7 mouse cellular contexts compared by ENCODE assay signal in the genomic region with DNA sequence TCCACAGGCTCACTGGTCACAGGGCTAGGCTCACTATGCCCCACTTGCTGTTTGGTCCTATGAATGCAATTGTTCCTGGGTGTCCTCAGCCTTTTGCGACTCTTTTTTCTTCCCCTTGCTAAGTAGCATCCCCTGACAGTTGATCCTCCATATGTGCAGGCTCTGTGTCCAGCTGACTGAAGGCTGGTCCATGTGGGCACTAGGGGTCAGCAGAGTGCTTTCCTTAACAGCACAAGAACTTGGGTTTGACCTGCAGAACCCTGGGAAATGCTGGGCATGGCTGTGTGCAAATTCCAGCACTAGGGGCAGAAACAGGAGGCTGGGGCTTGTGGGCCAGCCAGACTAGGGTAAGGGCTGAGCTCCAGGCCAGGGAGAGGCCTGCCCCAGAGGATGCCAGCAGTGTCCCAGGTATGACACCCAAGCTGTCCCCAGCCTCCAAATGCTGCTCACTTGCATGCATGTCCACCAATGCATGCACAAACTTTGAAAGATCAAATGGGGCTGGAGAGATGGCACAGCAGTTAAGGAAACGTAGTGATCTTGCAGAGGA. TPM values are rescaled to one million over a fixed set of nuclear protein-coding genes. Genes with fewer than 3 reads are reported as not detected.
A peak's percentile ranks its signal among the peaks of the same experiment; 100 is the strongest.
DNase-seq lines count a peak whose midpoint lies in the region; ATAC-seq and TF ChIP-seq lines count a peak whose summit lies in the region.
"Not testable (repeated sequence)": the region's sequence is repeated elsewhere in the genome, so short reads cannot be mapped to it uniquely, and the experiment has no call there.

No protein-coding gene starts in this region.

- TF ChIP-seq POLR2A in cortical plate, adult 2 months (IDR thresholded peaks at IDR 0.05; ENCODE audit: extremely low read depth, insufficient read depth, low read length) = not testable (repeated sequence)

- H3K4me1 ChIP-seq in cortical plate, adult 2 months (ENCODE audit: control insufficient read depth, insufficient read depth, low read length); intestine, embryonic 15.5 days (replicated peaks): not testable (repeated sequence)

- not testable (repeated sequence) for H3K36me3 ChIP-seq in intestine, embryonic 15.5 days

- H3K4me3 ChIP-seq in cortical plate, adult 2 months (ENCODE audit: insufficient read depth, low read length); intestine, embryonic 15.5 days (replicated peaks): not testable (repeated sequence)

- H3K27me3 ChIP-seq in intestine, embryonic 15.5 days (replicated peaks) = not testable (repeated sequence)

- 0 out of 2 replicates have a peak, but pooled peaks have one; percentile 66 for ATAC-seq in intestine, embryonic 15.5 days

- not testable (repeated sequence) for H3K9me3 ChIP-seq in intestine, embryonic 15.5 days

- H3K4me2 ChIP-seq in intestine, embryonic 15.5 days (replicated peaks) = not testable (repeated sequence)

- peak; percentile 31 for TF ChIP-seq CTCF in cortical plate, adult 2 months (IDR thresholded peaks at IDR 0.05; ENCODE audit: extremely low read depth, insufficient read depth, low read length)

- H3K27ac ChIP-seq in cortical plate, adult 2 months (ENCODE audit: insufficient read depth, low read length); intestine, embryonic 15.5 days: not testable (repeated sequence)

- H3K9ac ChIP-seq in intestine, embryonic 15.5 days = not testable (repeated sequence)

- 44% methylated on average over 2 of the region's 2 CpGs for WGBS in intestine, embryonic 15.5 days

- intact Hi-C loops in left cerebral cortex, postnatal 4 days (cut with DNase I) = not testable (repeated sequence)

- peak; percentile 60 for DNase-seq in adrenal gland, adult 2 months
- DNase-seq in heart, adult 11 months = peak; percentile 73
- peak; percentile 71 for DNase-seq in left cerebral cortex, postnatal 4 days
- peak; percentile 54 for DNase-seq in mesoderm, embryonic 11.5 days (ENCODE audit: low read depth, low spot score)
- DNase-seq in retina, postnatal 1 day = peak; percentile 78

RNA-seq across cellular contexts. Expression of a gene that starts 25.9 kb away (rescaled TPM):
- total RNA-seq in adrenal gland, adult 2 months (2021) = 1 to 10 TPM; 1.8 to 2.7 TPM
- polyA plus RNA-seq in adrenal gland, adult 2 months (2012; rRNA removed) = 8.2 and 10.6 TPM in 2 replicates
- 218 and 247 TPM in 2 replicates for polyA plus RNA-seq in cortical plate, adult 2 months (2012; rRNA removed)
- polyA plus RNA-seq in intestine, embryonic 15.5 days (2015; fragmentation: Nextera tagmentation; extraction: Ambion mirVana) = 5.3 and 7.1 TPM in 2 replicates
- 100 to 1,000 TPM; 153 to 162 TPM for total RNA-seq in left cerebral cortex, postnatal 4 days (2021)

RNA-seq across cellular contexts. Expression of a gene that starts 49.8 kb away (rescaled TPM):
- 1 to 10 TPM; 4.4 to 5.7 TPM for total RNA-seq in adrenal gland, adult 2 months (2021)
- 14.4 and 17.5 TPM in 2 replicates for polyA plus RNA-seq in adrenal gland, adult 2 months (2012; rRNA removed)
- polyA plus RNA-seq in cortical plate, adult 2 months (2012; rRNA removed) = 0.74 and 0.86 TPM in 2 replicates
- polyA plus RNA-seq in intestine, embryonic 15.5 days (2015; fragmentation: Nextera tagmentation; extraction: Ambion mirVana) = 16.0 and 17.0 TPM in 2 replicates
- under 1 TPM; 0.22 to 0.36 TPM for total RNA-seq in left cerebral cortex, postnatal 4 days (2021)

Comparison
In these comparisons a context has a peak if more than half of its experiments do, and no peak if none do; other contexts are left out.
1. RNA of a gene that starts 25.9 kb away (polyA plus RNA-seq): 218 to 247 TPM in cortical plate, adult 2 months; 8.2 to 10.6 TPM in adrenal gland, adult 2 months and 5.3 to 7.1 TPM in intestine, embryonic 15.5 days; every median in the first group is over 10 times any median in the second.
2. Peak in every context shown above with its lines, with median percentiles within 50 percentile points of each other: DNase-seq.